Mouse (Mus musculus): Measurements from ENCODE around the gene Rusc2.

The Rusc2 gene

GRCm38 (mm10) chr4:43384083-43384460, 2.3 kb downstream of the Rusc2 start:
- DNase-seq (ENCODE audit: low read depth in 1 of 2, low spot score in 2 of 2): no peak

GRCm38 (mm10) chr4:43384541-43384940, 2.8 kb downstream of the Rusc2 start:
- no peak for DNase-seq (ENCODE audit: low read depth in 1 of 2, low spot score in 2 of 2)

- DNase-seq (ENCODE audit: low read depth in 1 of 2, low spot score in 2 of 2): no peak
Measured at GRCm38 (mm10) chr4:43386932-43387331, 5.2 kb downstream of the Rusc2 start.

GRCm38 (mm10) chr4:43389390-43389789, 7.6 kb downstream of the Rusc2 start:
- no peak for DNase-seq (ENCODE audit: low read depth in 1 of 2, low spot score in 2 of 2)

- no peak for DNase-seq (ENCODE audit: low read depth in 1 of 2, low spot score in 2 of 2)
Measured at GRCm38 (mm10) chr4:43389845-43390440, 8.2 kb downstream of the Rusc2 start.

GRCm38 (mm10) chr4:43391521-43392050, 9.8 kb downstream of the Rusc2 start:
- DNase-seq (ENCODE audit: low read depth in 1 of 2, low spot score in 2 of 2): no peak

GRCm38 (mm10) chr4:43394345-43394891, 12.6 kb downstream of the Rusc2 start:
- no peak for DNase-seq (ENCODE audit: low read depth in 1 of 2, low spot score in 2 of 2)

GRCm38 (mm10) chr4:43395147-43395546, 13.4 kb downstream of the Rusc2 start:
- DNase-seq (ENCODE audit: low read depth in 1 of 2, low spot score in 2 of 2): no peak

- DNase-seq (ENCODE audit: low read depth in 1 of 2, low spot score in 2 of 2): no peak
Measured at GRCm38 (mm10) chr4:43395836-43396235, 14.1 kb downstream of the Rusc2 start.

- no peak for DNase-seq (ENCODE audit: low read depth in 1 of 2, low spot score in 2 of 2)
Measured at GRCm38 (mm10) chr4:43396381-43396780, 14.6 kb downstream of the Rusc2 start.

- DNase-seq (ENCODE audit: low read depth in 1 of 2, low spot score in 2 of 2): no peak
Measured at GRCm38 (mm10) chr4:43398014-43398413, 16.2 kb downstream of the Rusc2 start.

GRCm38 (mm10) chr4:43398829-43399331, 17.1 kb downstream of the Rusc2 start:
- DNase-seq (ENCODE audit: low read depth in 1 of 2, low spot score in 2 of 2): no peak

- no peak for DNase-seq (ENCODE audit: low read depth in 1 of 2, low spot score in 2 of 2)
Measured at GRCm38 (mm10) chr4:43399391-43400131, 17.8 kb downstream of the Rusc2 start.

- DNase-seq (ENCODE audit: low read depth in 1 of 2, low spot score in 2 of 2): no peak
Measured at GRCm38 (mm10) chr4:43400976-43401375, 19.2 kb downstream of the Rusc2 start.

GRCm38 (mm10) chr4:43401486-43401885, 19.7 kb downstream of the Rusc2 start:
- DNase-seq (ENCODE audit: low read depth in 1 of 2, low spot score in 2 of 2): no peak

- no peak for DNase-seq (ENCODE audit: low read depth in 1 of 2, low spot score in 2 of 2)
Measured at GRCm38 (mm10) chr4:43402212-43402611, 20.4 kb downstream of the Rusc2 start.

- DNase-seq (ENCODE audit: low read depth in 1 of 2, low spot score in 2 of 2): no peak
Measured at GRCm38 (mm10) chr4:43404697-43405096, 22.9 kb downstream of the Rusc2 start.

GRCm38 (mm10) chr4:43406162-43406971, 24.6 kb downstream of the Rusc2 start:
- no peak for DNase-seq (ENCODE audit: low read depth in 1 of 2, low spot score in 2 of 2)

GRCm38 (mm10) chr4:43407071-43407920, 25.5 kb downstream of the Rusc2 start:
- no peak for DNase-seq (ENCODE audit: low read depth in 1 of 2, low spot score in 2 of 2)

- no peak for DNase-seq (ENCODE audit: low read depth in 1 of 2, low spot score in 2 of 2)
Measured at GRCm38 (mm10) chr4:43414761-43415160, 33.0 kb downstream of the Rusc2 start.

Measured in monocyte, adult 2 months (primary cell).